Mouse (Mus musculus) CH12.LX (cell line): ENCODE measurements around the gene Ttc7b. TPM values are rescaled to one million over a fixed set of nuclear protein-coding genes. Genes with fewer than 3 reads are reported as not detected.

Experiments
- DNase-seq: peaks from one replicate; pipeline ENCODE4 v3.0.0-alpha.2; 2013; ENCODE audit errors: extremely low read depth
- H3K27ac ChIP-seq: 2 replicates; pipeline ENCODE4 v1.5.1; 2012; ENCODE audit warnings: low read depth, mild to moderate bottlenecking, control low read depth, moderate library complexity; ENCODE audit not compliant: insufficient read depth
- H3K27me3 ChIP-seq: replicated peaks from 2 replicates; pipeline ENCODE3; 2012; ENCODE audit warnings: inconsistent platforms
- H3K36me3 ChIP-seq, 2 experiments: replicated peaks in 1 of 2; 2 replicates each; pipeline versions ENCODE3 to v1.6.1; 2012; ENCODE audit warnings: inconsistent platforms in 1 of 2, low read length in 1 of 2, mild to moderate bottlenecking in 1 of 2, mixed read lengths in 1 of 2, moderate library complexity in 1 of 2; ENCODE audit not compliant: control insufficient read depth in 1 of 2, insufficient read depth in 1 of 2
- H3K4me1 ChIP-seq, 2 experiments: 2 replicates each; pipeline ENCODE4 v1.6.1; 2012; ENCODE audit warnings: inconsistent platforms in 1 of 2, moderate library complexity in 1 of 2; ENCODE audit not compliant: insufficient read depth in 2 of 2, control insufficient read depth in 1 of 2
- H3K4me2 ChIP-seq: 2 replicates; pipeline ENCODE4 v1.6.1; 2012; ENCODE audit warnings: low read depth, mild to moderate bottlenecking, control low read depth; ENCODE audit not compliant: poor library complexity, insufficient read depth, severe bottlenecking
- H3K4me3 ChIP-seq, 3 experiments: fragments of 150-350 bp in 1 of 3; sonication (generic) in 1 of 3; replicated peaks in 1 of 3; 2 replicates each; pipeline versions ENCODE3 to v1.5.1; 2011 to 2012; ENCODE audit warnings: low read depth in 2 of 3, low read length in 2 of 3, mild to moderate bottlenecking in 2 of 3, moderate library complexity in 2 of 3, control low read depth in 1 of 3, improper control_type of control experiment in 1 of 3, inconsistent platforms in 1 of 3, mixed read lengths in 1 of 3; ENCODE audit not compliant: poor library complexity in 1 of 3
- H3K79me2 ChIP-seq: replicated peaks from 2 replicates; pipeline ENCODE4 v1.6.1; 2012; ENCODE audit warnings: mild to moderate bottlenecking, moderate library complexity; ENCODE audit not compliant: control insufficient read depth, poor library complexity, insufficient read depth, severe bottlenecking; ENCODE audit errors: extremely low read depth
- H3K9ac ChIP-seq: 2 replicates; pipeline ENCODE4 v1.6.1; 2012; ENCODE audit warnings: low read depth, mild to moderate bottlenecking, control low read depth, moderate library complexity; ENCODE audit not compliant: insufficient read depth
- H3K9me3 ChIP-seq: replicated peaks from 2 replicates; pipeline ENCODE3; 2012; ENCODE audit warnings: low read length, inconsistent platforms, mixed read lengths
- CHD1 ChIP-seq: IDR thresholded peaks from 2 replicates; pipeline ENCODE4 v1.6.1; 2012; ENCODE audit warnings: low read depth, low read length, improper control_type of control experiment, inconsistent platforms
- CHD2 ChIP-seq: IDR thresholded peaks from 2 replicates; pipeline ENCODE4 v1.6.1; 2011; ENCODE audit warnings: low read length, improper control_type of control experiment
- GABPA ChIP-seq: IDR thresholded peaks from 2 replicates; pipeline ENCODE4 v1.6.1; 2012; ENCODE audit warnings: low read depth, low read length, improper control_type of control experiment, inconsistent platforms; ENCODE audit not compliant: insufficient replicate concordance
- HCFC1 ChIP-seq: IDR thresholded peaks from 2 replicates; pipeline ENCODE4 v1.6.1; 2012; ENCODE audit warnings: low read depth, mild to moderate bottlenecking, inconsistent platforms, low read length, improper control_type of control experiment
- IRF4 ChIP-seq: IDR thresholded peaks from 2 replicates; pipeline ENCODE4 v1.6.1; 2014; ENCODE audit warnings: low read depth, mild to moderate bottlenecking, inconsistent platforms, low read length, improper control_type of control experiment
- JUN ChIP-seq: IDR thresholded peaks from 2 replicates; pipeline ENCODE4 v1.6.1; 2011; ENCODE audit warnings: low read depth, mild to moderate bottlenecking, low read length, improper control_type of control experiment, moderate library complexity; ENCODE audit not compliant: insufficient read depth
- KAT2A ChIP-seq: IDR thresholded peaks from 2 replicates; pipeline ENCODE4 v1.6.1; 2012; ENCODE audit warnings: low read length, improper control_type of control experiment, inconsistent platforms; ENCODE audit not compliant: insufficient replicate concordance
- MAZ ChIP-seq: IDR thresholded peaks from 2 replicates; pipeline ENCODE4 v1.6.1; 2012; ENCODE audit warnings: low read depth, mild to moderate bottlenecking, inconsistent platforms, low read length, improper control_type of control experiment, moderate library complexity
- MEF2A ChIP-seq: IDR thresholded peaks from 2 replicates; pipeline ENCODE4 v1.6.1; 2014; ENCODE audit warnings: low read depth, mild to moderate bottlenecking, inconsistent platforms, low read length, improper control_type of control experiment, borderline replicate concordance
- MYC ChIP-seq: IDR thresholded peaks from 2 replicates; pipeline ENCODE4 v1.6.1; 2011; ENCODE audit warnings: low read depth, mild to moderate bottlenecking, improper control_type of control experiment, low read length
- NELFE ChIP-seq: IDR thresholded peaks from 2 replicates; pipeline ENCODE4 v1.6.1; 2011; ENCODE audit warnings: low read depth, low read length, improper control_type of control experiment
- POLR2AphosphoS2 ChIP-seq: IDR thresholded peaks from 2 replicates; pipeline ENCODE4 v1.6.1; 2011; ENCODE audit warnings: low read depth, low read length, improper control_type of control experiment
- RCOR1 ChIP-seq: conservative IDR thresholded peaks from 2 replicates; pipeline ENCODE4 v1.6.1; 2012; ENCODE audit warnings: low read depth, mild to moderate bottlenecking, inconsistent platforms, low read length, improper control_type of control experiment
- SIN3A ChIP-seq: IDR thresholded peaks from 2 replicates; pipeline ENCODE4 v1.6.1; 2012; ENCODE audit warnings: low read length, improper control_type of control experiment, inconsistent platforms
- SMC3 ChIP-seq: IDR thresholded peaks from 2 replicates; pipeline ENCODE4 v1.6.1; 2011; ENCODE audit warnings: low read depth, low read length, improper control_type of control experiment
- TCF12 ChIP-seq: IDR thresholded peaks from 2 replicates; pipeline ENCODE4 v1.6.1; 2014; ENCODE audit warnings: low read depth, mild to moderate bottlenecking, inconsistent platforms, low read length, improper control_type of control experiment
- USF1 ChIP-seq: IDR thresholded peaks from 2 replicates; pipeline ENCODE4 v1.6.1; 2014; ENCODE audit warnings: low read depth, mild to moderate bottlenecking, inconsistent platforms, low read length, improper control_type of control experiment
- ZMIZ1 ChIP-seq: IDR thresholded peaks from 2 replicates; pipeline ENCODE4 v1.6.1; 2012; ENCODE audit warnings: low read depth, mild to moderate bottlenecking, inconsistent platforms, low read length, improper control_type of control experiment
- dilution Hi-C: fragments of 300-500 bp; cut with MboI; formaldehyde crosslinking; loops from 2 replicates; pipeline ENCODE4 v1.14.3; 2020; ENCODE audit warnings: low sequenced_read_pairs; ENCODE audit not compliant: extremely low pct_unique_long_range_greater_than_20kb, extremely low pct_ligation_motif_present
- in situ Hi-C: fragments of 300-500 bp; cut with MboI; formaldehyde crosslinking; loops from 3 replicates; pipeline ENCODE4 v1.14.3; 2019; ENCODE audit warnings: low sequenced_read_pairs, low pct_ligation_motif_present, low pct_unique_long_range_greater_than_20kb, mixed read lengths
- polyA plus RNA-seq: library from polyadenylated mRNA; unstranded; fragments of >175 nt; gene quantifications from 2 replicates; pipeline ENCODE4 v1.2.1, GENCODE M21; 2012; ENCODE audit warnings: low read depth; ENCODE audit not compliant: insufficient read length
- total RNA-seq, 2 experiments: library from RNA; depleted of rRNA; stranded (reverse); fragments of 300-350 nt in 1 of 2; fragments of >200 nt in 1 of 2; gene quantifications; 2 replicates each; pipeline ENCODE4 v1.2.3; 2012 to 2014

Gene Ttc7b
- total and polyA plus RNA-seq, 3 experiments = 7.8 to 18.3 (median 12.7) TPM

DNA sequence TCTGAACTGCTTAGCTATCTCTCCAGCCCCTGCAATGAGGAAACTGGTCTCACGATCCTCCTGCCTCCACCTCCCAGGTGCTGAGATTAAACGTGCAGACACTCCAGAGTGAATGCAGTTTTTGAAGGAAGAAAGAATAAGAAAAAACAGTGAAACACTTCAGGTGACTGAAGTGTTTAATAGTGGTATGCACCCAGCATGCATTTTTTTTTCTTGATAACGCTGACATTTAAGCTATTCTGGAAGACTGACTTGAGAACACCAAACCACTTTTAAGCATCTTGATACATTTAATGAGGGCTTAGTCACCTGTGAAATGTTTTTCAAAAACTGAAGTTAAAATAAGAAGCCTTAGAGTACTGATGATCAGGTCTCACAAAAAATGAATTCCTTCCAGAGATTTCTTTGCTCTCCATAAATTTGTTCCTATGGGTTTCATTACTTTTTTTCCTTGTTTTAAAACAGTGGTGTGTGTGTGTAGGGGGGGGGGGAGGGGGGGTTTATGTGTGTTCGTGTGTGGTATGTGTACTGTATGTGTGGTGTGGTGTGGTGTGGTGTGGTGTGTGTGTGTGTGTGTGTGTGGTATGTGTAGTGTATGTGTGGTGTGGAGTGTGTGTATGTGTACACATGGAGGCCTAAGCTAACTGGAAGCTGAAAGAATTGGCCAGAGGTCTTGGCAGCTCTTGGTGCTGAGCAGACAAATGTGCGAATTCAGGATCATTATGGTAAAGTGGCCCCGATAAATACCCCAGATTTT, 23.0 kb upstream of the Ttc7b start:
- H3K4me1 ChIP-seq = peaks cover 0 to 12% of the 10 kb centered on the region in 2 experiments; a peak in 2 of 4 replicates
- H3K36me3 ChIP-seq = peaks cover 0 to 6% of the 10 kb centered on the region in 2 experiments
- TF ChIP-seq JUN (no peak), CHD2 (no peak), ZMIZ1 (no peak), MAZ (no peak), GABPA (no peak), USF1 (no peak), TCF12 (no peak), CHD1 (no peak)
- no peak overlapping the region for H3K4me2 ChIP-seq
- DNase-seq = no peak
- no peak overlapping the region for H3K4me3 ChIP-seq
- H3K79me2 ChIP-seq = no peaks in the 10 kb centered on the region
- in situ Hi-C loops (no loop called here), dilution Hi-C loops (no loop called here)
- no peaks in the 10 kb centered on the region for H3K27me3 ChIP-seq
- H3K9ac ChIP-seq = no peak overlapping the region
- H3K9me3 ChIP-seq = no peaks in the 10 kb centered on the region
- H3K27ac ChIP-seq = no peak overlapping the region

DNA sequence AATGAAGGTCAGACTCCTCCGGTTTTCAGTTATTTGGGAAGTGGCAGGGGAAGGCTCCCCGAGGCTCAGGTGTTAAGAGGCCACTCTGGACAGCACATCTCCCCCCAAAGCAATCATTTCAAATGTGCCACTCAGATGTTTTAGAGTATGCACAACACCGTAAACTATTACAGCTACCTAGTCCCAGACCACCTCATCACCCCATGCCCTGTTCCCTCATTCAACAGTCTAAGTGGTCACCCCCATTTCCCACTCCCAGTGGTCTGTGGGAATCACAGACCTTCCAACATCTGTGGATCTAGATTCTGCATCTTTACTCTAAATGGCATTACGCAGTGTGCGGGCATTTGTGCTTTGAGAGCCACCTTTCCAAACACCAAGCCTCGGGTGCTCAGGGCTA, 21.9 kb upstream of the Ttc7b start:
- dilution Hi-C loops = no loop called here
- no peaks in the 10 kb centered on the region for H3K79me2 ChIP-seq
- TF ChIP-seq HCFC1 (no peak), SIN3A (no peak), JUN (no peak), ZMIZ1 (no peak), MYC (no peak), KAT2A (no peak), MEF2A (no peak), SMC3 (no peak), POLR2AphosphoS2 (no peak), NELFE (no peak), RCOR1 (no peak), IRF4 (no peak)

More for the DNA sequence above, 21.9 kb upstream of the Ttc7b start:
- in situ Hi-C loops = no loop called here
- Histone ChIP-seq H3K4me1 (peaks cover 0 to 15% of the 10 kb centered on the region in 2 experiments; a peak in 2 of 4 replicates), H3K27me3 (no peaks in the 10 kb centered on the region), H3K9ac (no peak overlapping the region), H3K36me3 (peaks cover 0 to 6% of the 10 kb centered on the region in 2 experiments), H3K4me3 (no peak overlapping the region), H3K27ac (no peak overlapping the region), H3K9me3 (no peaks in the 10 kb centered on the region), H3K4me2 (no peak overlapping the region)
- DNase-seq = no peak
